Mouse (Mus musculus): Measurements from ENCODE around the gene Fkbpl.

Gene Fkbpl

DNA sequence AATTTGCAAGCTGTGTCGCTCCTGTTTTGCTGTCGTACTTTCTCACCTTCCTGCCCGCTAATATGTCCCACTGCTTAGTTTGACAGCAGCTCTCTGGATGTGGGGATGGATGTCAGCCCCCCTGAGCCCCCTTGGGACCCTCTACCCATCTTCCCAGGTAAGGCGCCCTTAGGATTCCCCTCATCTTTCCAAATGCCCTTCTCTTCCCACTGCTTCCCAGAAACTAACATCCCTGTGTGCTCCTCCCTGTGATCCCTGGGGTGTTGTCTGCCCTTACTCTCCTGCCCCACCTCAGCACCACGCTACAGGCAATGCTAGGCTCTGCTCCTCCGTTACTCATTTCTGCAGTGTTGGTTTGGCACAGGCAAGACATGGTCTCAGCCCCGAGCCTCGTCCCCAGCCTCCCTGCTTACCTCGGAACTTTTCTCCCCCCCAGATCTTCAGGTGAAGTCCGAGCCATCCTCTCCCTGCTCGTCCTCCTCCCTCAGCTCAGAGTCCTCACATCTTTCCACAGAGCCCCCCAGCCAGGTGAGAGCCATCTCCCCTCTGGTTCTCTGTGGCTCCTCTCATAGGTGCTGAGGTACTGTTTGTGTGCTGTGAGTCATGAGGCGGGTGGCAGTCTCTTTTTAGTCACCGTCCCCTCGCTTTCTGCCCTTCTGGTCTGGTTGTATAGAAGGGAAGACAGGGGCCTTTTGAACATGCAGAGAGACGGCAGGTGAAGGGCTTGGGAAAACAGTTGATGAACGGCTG, 3.8 kb downstream of the Fkbpl start:
- DNase-seq (ENCODE audit: low spot score in 2 of 2) = no peak

DNA sequence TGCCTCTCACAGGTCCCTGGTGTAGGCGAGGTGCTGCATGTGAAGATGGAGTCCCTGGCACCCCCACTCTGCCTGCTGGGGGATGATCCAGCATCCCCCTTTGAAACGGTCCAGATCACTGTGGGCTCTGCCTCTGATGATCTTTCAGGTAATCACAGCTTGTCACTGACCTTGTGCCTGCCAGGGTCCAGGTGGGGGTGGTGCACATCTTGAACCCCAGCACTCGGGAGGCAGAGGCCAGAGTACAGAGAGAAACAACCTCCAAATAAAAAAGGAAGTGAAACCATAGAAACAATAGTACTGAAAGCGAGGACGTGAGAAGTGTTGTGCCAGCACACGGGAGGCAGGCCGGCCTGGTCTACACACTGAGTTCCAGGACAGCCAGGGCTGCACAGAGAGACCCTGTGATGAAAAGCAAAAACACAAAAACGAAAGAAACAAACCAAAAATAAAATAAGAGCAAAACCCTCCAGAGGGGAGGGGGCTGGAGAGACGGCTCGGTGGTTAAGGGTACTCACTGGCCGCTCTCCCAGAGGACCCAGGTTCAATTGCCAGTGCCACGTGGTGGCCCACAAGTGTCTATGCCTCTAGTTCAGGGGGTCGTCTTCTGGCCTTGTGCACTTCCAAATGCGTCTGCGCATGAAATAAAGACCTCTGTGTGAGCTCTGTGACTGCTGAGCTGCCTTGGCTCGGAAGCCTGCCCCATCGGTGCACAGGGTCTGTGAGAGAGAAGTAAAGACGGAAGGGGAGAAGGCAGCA, 4.7 kb downstream of the Fkbpl start:
- no peak for DNase-seq (ENCODE audit: low spot score in 2 of 2)

DNA sequence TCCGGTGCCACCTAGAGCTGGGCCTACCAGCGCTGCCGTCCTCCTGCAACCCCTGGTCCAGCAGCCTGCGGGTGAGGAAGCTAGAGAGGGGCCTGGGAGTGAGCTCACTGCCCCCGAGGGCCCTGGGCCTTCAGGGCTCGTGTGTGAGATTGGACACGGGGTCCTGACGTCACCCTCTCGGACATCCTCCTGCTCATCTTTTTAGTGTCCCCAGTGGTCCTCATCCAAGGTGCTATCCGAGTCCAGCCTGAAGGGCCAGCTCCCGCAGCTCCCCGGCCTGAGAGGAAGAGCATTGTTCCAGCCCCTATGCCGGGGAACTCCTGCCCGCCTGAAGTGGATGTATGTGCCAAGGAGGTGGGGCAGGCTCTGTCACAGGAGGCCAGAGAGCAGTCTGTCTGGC, 6.2 kb downstream of the Fkbpl start:
- no peak for DNase-seq (ENCODE audit: low spot score in 2 of 2)

DNA sequence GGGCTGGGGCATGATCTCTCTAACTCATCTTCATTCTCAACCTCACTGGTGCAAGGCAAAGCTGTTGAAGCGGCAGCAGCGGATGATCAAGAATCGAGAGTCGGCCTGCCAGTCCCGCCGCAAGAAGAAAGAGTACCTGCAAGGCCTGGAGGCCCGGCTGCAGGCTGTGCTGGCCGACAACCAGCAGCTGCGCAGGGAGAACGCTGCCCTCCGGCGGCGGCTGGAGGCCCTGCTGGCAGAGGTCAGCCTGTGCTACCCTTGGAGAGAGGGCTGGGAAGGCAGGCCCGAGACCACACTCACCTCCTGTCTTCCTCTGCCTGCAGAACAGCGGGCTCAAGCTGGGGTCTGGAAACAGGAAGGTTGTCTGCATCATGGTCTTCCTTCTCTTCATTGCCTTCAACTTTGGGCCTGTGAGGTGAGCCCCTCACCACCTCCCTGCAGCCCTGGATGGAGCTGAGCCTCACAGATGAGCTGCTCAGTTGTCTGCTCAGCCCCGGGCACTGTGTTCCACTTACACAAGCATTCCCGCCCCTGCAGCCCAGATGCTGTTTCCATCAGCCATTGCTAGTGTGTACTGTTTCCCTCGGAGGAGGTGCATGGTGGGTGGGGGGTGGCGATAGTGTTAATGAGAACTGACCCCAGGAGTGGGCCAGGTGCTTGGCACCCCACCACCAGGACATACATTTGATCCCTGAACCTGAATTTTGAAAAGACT, 7.1 kb downstream of the Fkbpl start:
- DNase-seq (ENCODE audit: low spot score in 2 of 2) = no peak

DNA sequence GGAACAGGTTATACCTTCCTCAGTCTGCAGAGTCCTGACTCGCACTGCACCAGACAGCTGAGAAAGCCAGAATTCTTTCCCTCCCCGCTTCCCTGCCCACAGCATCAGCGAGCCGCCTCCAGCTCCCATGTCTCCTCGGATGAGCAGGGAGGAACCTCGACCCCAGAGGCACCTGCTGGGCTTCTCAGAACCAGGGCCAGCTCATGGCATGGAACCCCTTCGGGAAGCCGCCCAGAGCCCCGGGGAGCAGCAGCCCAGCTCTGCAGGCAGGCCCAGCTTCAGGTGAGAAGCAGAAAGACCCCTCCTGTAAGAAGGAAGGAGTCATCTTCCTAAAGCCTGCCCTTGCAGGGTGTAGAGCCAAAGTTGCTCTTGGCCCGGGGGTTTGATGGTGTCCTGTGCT, 8.0 kb downstream of the Fkbpl start:
- no peak for DNase-seq (ENCODE audit: low spot score in 2 of 2)

DNA sequence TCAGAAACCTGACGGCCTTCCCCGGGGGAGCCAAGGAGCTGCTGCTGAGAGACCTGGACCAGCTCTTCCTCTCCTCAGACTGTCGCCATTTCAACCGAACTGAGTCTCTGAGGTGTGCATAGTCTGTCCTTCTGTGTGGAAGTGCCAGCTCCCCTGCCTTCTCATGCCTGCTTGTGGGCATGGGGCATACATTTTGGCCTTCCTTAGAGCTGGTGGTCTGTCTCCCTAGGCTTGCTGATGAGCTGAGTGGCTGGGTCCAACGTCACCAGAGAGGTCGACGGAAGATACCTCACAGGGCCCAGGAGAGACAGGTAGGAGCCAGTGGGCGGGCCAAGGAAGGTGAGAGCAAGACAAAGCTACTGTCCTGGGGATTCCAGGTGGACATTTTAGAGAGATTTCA, 8.4 kb downstream of the Fkbpl start:
- DNase-seq (ENCODE audit: low spot score in 2 of 2) = no peak

DNA sequence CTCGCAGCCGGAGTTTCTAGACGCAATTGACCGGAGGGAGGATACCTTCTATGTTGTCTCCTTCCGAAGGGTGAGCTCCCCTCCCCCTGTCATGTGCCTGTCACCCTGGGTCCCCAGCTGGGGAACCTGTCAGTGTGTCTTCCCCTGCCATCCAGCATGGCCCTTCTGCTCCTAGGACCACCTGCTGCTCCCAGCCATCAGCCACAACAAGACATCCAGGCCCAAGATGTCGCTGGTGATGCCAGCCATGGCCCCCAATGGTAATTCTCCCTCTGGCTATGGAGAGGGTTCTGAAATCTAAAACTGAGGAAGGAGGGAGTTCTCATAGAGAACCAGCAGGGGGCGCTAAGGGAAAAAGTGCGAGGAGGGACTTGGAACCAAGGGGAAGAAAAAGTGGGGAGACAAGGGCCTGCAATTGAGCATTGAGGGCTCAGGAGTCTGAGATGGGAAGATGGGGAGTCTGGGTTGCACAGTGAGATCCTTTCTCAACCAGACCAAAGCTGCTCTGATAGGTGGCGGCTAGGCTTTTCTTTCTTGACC, 9.3 kb downstream of the Fkbpl start:
- DNase-seq (ENCODE audit: low spot score in 2 of 2) = peak in 1 of 2 experiments; percentile 41

DNA sequence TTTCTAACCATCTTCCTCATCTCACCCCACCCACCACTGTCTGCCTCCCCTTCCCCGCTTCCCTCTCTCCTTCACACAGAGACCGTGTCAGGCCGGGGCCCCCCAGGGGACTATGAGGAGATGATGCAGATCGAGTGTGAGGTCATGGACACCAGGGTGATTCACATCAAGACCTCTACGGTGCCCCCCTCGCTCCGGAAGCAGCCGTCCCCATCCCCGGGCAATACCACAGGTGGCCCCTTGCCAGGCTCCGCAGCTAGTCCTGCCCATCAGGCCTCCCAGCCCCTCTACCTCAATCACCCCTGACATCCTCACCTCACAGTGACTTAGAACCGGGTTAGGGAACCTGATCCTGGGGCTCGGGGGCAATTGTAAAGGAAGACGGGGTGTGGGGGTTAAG, 9.8 kb downstream of the Fkbpl start:
- no peak for DNase-seq (ENCODE audit: low spot score in 2 of 2)

DNA sequence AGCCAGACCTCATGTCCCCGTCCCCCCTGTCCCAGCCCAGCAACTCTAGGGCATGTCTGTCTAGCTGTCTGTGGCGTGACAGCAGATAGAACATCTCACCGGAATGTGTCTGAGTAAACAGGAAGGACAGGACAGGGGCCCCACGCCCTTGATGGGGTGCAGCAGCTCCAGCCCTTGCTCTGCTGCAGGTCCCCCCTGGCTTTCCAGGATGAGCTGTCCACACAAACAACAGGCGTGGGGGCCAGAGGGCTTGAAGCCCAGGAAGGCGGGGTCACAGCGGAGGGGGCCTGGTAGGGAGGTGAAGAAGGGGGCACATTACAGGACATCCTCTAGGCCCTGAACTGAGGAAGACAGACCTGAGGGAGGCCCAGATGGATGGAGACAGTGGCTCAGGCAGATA, 10.6 kb downstream of the Fkbpl start:
- DNase-seq (ENCODE audit: low spot score in 2 of 2) = peak in 1 of 2 experiments; percentile 71

DNA sequence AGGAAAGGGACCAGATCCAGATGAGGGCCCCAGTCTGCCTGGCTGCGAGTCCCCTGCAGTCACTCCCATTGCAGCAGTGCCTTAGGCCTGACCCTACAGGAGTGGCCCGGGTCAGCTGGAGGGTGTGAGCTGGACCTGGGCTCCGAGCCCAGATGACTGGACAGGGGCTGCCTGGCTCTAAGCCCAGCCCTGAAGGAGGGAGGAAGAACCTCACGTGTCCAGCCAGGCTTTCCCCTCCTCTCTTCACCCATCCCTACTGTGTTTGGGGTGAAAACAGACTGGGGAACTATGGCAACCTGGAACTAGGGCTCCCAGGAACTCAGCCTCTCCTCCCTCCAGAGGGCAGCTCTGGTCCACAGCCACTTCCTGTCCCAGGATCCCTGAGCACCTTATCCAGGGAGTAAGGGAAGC, 11.0 kb downstream of the Fkbpl start:
- peak; percentile 70 to 89 for DNase-seq (ENCODE audit: low spot score in 2 of 2)

DNA sequence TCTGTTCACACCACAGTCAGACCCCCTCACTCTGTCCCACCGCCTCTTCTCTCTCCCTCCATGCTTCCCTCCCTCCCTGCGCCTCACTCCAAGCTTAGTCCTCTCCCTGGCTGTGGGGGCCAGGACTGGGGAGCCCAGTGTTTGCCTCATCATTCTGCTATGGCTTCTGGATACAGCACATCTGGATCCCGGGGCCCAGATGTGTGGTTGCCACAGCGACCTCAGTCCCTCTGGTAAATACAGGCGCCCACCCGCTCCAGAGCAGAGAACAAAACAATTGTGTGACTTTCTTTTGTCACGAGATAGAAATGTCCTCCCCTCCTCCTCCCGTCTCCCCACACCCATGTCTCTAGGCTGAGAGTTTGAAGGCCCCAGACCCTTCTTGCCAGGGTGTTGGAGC, 12.1 kb downstream of the Fkbpl start:
- no peak for DNase-seq (ENCODE audit: low spot score in 2 of 2)

DNA sequence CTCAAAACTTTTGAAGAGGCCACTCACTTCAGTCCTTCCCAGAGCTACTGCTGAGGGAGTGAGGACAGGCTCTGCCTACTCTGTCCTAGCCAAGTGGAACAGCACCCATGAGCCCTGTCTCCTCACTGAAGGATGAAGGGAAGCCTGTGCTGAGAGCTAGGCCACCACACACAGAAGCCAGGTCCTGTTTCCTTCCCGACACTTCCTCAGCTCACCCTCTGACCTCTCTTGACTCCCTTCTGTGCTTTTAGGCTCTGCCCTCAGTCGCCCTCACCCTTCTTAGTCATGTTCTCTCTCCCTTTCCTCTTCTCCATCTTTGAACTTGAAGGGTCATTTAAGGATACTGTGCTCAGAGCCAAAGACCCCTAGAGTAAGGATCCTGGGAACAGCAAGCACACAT, 12.7 kb downstream of the Fkbpl start:
- no peak for DNase-seq (ENCODE audit: low spot score in 2 of 2)

DNA sequence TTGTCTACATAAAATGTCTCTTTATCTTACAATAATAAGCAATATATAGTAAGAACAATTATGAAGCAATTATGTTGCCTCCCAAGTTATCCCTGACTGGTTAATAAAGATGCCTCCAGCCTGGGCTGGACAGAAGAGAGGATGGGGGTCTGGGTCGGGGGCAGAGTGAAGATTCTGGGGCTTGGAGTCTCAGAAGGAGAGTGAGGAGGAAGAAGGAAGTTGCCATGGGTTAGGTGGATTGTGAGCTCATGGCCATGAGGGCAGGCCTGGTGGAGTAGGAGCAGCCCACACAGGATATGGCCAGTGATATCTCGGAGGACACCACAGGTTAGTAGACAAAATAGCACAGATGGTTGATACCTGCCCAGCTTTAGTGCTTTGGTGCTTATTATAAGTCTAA, 13.6 kb downstream of the Fkbpl start:
- no peak for DNase-seq (ENCODE audit: low spot score in 2 of 2)

DNA sequence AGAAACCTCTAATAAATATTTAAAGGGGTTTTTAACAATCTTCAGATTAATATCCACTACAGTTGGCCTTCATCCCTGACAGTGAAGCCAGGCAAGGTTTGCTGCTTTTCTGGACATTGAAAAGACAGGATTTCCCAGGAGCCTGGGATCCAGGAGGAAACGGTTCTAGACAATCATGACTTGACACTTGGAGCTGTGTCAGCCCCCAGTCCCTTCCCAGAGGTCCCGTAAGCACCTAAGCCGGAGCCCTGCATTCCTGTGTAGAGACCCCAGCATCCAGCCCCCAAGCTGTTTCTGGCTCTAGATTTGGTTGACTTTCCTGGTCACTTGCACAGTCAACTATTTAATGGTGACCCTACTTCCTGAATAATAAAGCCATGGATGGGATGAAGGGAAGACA, 14.0 kb downstream of the Fkbpl start:
- DNase-seq (ENCODE audit: low spot score in 2 of 2) = no peak

DNA sequence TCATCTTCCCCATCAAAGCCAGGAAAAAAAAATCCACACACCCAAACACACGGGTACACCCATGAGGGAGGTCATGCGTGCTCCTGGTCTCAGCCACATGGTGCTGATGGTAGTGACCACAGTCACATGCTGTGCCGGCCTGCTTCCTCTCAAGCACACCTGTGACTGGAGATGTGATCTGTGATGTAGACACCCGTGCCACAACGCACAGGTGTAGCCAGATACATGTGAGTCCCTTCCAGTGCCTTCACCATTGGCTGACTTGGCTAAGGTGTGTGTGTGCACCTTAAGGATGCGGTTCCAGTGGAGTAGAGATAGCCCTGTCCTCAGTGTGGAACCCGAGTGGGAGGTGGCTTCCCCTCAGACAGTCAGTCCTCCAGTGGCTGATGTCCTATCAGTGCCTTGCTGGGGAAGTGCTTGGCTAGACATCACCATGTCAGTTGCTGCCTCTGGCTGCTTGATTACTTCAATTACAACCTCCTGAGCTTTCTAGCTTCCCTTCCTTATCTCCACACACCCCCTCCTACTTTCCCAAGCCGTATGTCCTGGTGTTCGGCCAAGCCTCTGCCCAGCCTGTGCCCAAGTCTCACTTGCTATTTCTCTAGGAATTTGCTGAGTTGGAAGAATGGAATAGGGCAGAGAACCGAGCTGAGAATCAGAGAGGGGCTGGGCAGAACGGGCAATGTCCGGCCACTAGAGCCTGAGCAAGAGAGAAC, 14.8 kb downstream of the Fkbpl start:
- no peak for DNase-seq (ENCODE audit: low spot score in 2 of 2)

DNA sequence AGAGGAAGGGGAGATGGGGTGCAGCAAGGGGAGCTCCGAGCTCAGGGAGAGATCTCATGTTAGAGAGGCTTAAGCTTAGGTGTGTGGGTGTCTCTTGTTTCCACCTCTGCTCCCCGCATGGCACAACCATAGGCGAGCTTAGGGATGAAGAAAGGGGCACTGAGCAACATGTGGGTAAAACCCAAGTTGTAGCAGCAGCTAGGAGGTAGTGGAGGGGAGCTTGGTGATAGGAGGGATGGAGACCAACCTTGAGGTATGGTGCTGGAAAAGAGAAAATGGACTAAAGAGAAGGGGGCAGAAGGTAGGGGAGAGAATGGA, 15.3 kb downstream of the Fkbpl start:
- no peak for DNase-seq (ENCODE audit: low spot score in 2 of 2)

DNA sequence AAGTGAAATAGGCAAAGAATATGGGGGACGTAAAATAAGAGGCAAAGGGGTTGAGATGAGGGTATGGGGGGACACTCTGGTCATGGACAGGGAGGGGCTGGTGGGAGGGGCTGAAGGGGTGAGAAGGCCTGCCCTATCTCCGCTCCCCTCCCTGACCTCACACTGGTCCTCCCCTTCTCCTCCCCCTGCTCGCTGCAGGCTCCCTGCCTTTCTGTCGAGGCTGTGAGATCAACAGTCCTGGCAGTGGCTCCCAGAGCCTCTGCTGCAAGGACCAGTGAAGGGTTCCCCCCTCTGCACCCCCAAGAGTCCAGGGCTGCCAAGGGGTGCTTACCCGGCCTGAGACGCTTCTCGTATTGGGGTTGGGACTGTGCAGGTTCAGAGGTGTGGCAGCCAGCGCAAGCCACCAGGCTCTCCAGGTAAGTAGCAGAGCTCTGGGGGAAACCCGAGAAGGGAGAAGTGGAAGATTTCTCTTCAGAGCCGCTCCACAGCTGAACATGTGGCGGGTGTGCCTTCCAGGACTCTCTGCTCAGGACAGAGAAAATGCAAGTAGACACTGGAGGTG, 15.8 kb downstream of the Fkbpl start:
- DNase-seq (ENCODE audit: low spot score in 2 of 2) = no peak

DNA sequence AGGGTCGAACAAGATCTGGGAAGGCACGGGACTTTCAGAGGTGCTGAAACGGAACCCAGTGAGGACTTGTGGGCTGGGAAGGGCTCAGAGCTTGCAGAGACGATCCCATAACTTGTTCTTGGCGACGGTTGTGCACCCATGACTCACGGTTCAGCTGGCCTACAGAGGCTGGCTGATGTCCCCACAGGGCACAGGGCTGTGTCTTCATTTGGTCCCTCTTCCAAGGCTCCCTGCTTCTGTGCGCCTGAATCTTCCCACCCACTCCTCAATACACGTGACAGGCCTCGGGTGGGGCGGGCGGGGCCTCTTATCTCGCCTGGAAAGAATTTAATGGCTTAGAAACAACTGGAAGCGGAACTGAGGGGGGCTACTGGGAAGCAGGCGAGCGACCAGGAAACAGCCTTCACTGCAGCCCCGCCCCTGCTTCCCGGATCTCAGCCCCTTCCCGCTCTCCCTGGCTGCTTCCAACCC, 16.6 kb downstream of the Fkbpl start:
- DNase-seq (ENCODE audit: low spot score in 2 of 2) = peak in 1 of 2 experiments; percentile 35

DNA sequence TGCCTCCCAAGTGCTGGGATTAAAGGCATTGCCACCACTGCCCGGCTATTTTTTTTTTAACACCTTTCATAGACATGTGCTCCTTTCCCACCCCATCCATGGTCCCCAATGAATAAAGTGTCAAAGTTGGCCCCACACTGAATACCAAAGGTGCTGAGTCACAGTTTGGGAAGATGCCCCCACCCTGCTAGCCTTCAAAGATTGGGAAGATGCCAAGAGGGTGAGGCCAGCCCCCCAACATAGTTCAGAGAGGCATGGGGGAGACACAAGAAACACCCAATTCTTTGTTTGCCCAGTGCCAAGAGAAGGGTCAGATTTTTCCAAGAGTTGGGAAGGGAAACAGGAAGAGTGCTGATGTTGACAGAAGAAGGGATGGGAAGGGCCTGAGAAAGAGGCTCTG, 17.9 kb downstream of the Fkbpl start:
- no peak for DNase-seq (ENCODE audit: low spot score in 2 of 2)

DNA sequence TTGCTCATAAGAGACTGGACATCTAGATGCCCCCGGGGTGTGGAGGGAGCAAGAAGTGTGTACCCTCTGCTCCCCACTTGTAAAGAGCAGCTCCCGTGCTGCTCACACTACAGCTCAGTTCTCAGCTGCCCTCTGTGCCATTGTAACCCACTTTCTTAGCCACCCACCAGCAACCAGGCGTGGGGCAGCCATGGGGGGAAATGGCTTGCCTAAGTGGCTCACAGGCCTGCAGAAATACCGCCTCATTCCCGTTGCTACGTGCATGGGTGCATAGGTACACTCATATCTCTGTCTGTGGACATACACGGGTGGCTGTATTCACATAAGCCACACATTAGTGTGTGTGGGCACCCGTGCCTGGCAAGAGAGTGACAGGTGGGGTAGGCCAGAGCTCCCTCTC, 18.4 kb downstream of the Fkbpl start:
- no peak for DNase-seq (ENCODE audit: low spot score in 2 of 2)

DNA sequence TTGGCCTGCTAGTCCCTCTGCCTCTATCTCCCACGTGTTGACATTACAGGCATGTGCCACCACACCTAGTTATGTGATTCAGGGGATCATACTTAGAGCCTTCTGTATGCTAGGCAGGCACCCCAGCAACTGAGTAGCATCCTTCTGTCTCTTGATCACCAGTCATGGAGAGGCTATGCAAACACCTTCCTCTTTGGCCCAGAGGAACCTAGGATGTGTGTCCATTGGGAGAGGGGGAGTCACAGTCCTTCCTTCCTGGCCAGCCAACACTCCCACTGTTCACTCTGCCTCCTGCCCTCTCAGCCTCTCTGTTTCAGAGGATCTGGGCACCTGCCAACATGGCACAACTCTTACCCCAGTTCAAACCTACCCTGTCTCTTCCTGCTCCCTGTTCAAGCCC, 19.0 kb downstream of the Fkbpl start:
- no peak for DNase-seq (ENCODE audit: low spot score in 2 of 2)

DNA sequence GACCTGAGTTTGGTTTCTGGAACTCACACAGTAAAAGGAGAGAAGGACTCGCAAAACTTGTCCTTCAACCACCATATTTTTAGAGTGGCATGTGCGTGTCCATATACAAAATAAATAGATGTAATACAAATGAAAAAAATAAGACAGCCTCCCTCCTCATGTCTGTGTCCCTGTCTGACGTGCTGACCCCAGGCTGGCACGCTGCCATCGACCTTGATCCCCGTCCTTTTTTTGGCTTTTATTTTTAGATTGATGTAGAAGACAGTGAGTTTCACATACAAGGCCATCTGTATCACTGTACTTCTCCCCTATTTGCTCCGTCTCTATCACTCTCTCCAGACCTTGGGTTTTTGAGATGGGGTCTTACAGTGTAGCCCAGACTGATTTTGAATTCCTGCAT, 19.9 kb downstream of the Fkbpl start:
- no peak for DNase-seq (ENCODE audit: low spot score in 2 of 2)

Measured in urinary bladder, postnatal 36 days (tissue).